Mouse (Mus musculus): ENCODE measurements at regions not wholly inside any gene's neighbourhood (a gene's known extent, or its start where the extent isn't known, plus 50 kb on each side); places are given as distances from the start of the nearest gene placed in this dataset.

- no peak for DNase-seq (ENCODE audit: low read depth, low spot score)
Measured at GRCm38 (mm10) chr1:127085988-127086387, 118.8 kb upstream of the Mgat5 start.

GRCm38 (mm10) chr1:127083761-127084308 lies 121.0 kb upstream of the Mgat5 start:
- Histone ChIP-seq H3K9me3 (ENCODE audit: control insufficient read depth, insufficient read depth, low read depth, low read length) (no peaks in the 10 kb centered on the region), H3K36me3 (ENCODE audit: control insufficient read depth, insufficient read depth, low read length, poor library complexity, severe bottlenecking) (no peaks in the 10 kb centered on the region), H3K4me3 (ENCODE audit: insufficient read depth in 1 of 2, low read depth in 1 of 2, low read length in 2 of 2, poor library complexity in 1 of 2, severe bottlenecking in 1 of 2) (no peak overlapping the region), H3K9ac (ENCODE audit: insufficient read depth, low read depth, low read length, poor library complexity, severe bottlenecking) (no peak overlapping the region), H3K27ac (ENCODE audit: insufficient read depth, low read depth, low read length, poor library complexity, severe bottlenecking) (no peak overlapping the region), H3K4me1 (ENCODE audit: control insufficient read depth in 2 of 2, insufficient read depth in 2 of 2, low read length in 2 of 2, poor library complexity in 1 of 2) (no peaks in the 10 kb centered on the region)
- TF ChIP-seq MAFK (IDR thresholded peaks at IDR 0.05; ENCODE audit: insufficient read depth, low read depth, low read length) (no peak), ZC3H11A (IDR thresholded peaks at IDR 0.05; ENCODE audit: borderline replicate concordance, low read depth, low read length) (no peak), ZNF384 (IDR thresholded peaks at IDR 0.05; ENCODE audit: low read depth, low read length) (no peak), HCFC1 (IDR thresholded peaks at IDR 0.05; ENCODE audit: borderline replicate concordance, insufficient read depth, low read length) (no peak), CHD2 (IDR thresholded peaks at IDR 0.05; ENCODE audit: low read depth, low read length) (no peak)
- DNase-seq (ENCODE audit: low read depth, low spot score), result no peak
- in situ Hi-C loops (cut with MboI; ENCODE audit: low sequenced_read_pairs in 2 of 2, unreplicated experiment in 2 of 2), result no loop called here

More at GRCm38 (mm10) chr1:127085988-127086387, 118.8 kb upstream of the Mgat5 start:
- H3K9me3 ChIP-seq (ENCODE audit: control insufficient read depth, insufficient read depth, low read depth, low read length), result no peaks in the 10 kb centered on the region
- in situ Hi-C loops (cut with MboI; ENCODE audit: low sequenced_read_pairs in 2 of 2, unreplicated experiment in 2 of 2), result no loop called here
- no peak overlapping the region for H3K4me3 ChIP-seq (ENCODE audit: insufficient read depth in 1 of 2, low read depth in 1 of 2, low read length in 2 of 2, poor library complexity in 1 of 2, severe bottlenecking in 1 of 2)
- no peak for TF ChIP-seq ZNF384 (IDR thresholded peaks at IDR 0.05; ENCODE audit: low read depth, low read length)
- no peak for TF ChIP-seq ZC3H11A (IDR thresholded peaks at IDR 0.05; ENCODE audit: borderline replicate concordance, low read depth, low read length)
- no peak for TF ChIP-seq MAFK (IDR thresholded peaks at IDR 0.05; ENCODE audit: insufficient read depth, low read depth, low read length)
- TF ChIP-seq HCFC1 (IDR thresholded peaks at IDR 0.05; ENCODE audit: borderline replicate concordance, insufficient read depth, low read length), result no peak
- no peak for TF ChIP-seq CHD2 (IDR thresholded peaks at IDR 0.05; ENCODE audit: low read depth, low read length)
- H3K27ac ChIP-seq (ENCODE audit: insufficient read depth, low read depth, low read length, poor library complexity, severe bottlenecking), result no peak overlapping the region
- no peaks in the 10 kb centered on the region for H3K4me1 ChIP-seq (ENCODE audit: control insufficient read depth in 2 of 2, insufficient read depth in 2 of 2, low read length in 2 of 2, poor library complexity in 1 of 2)
- H3K9ac ChIP-seq (ENCODE audit: insufficient read depth, low read depth, low read length, poor library complexity, severe bottlenecking), result no peak overlapping the region
- H3K36me3 ChIP-seq (ENCODE audit: control insufficient read depth, insufficient read depth, low read length, poor library complexity, severe bottlenecking), result no peaks in the 10 kb centered on the region

GRCm38 (mm10) chr1:127079012-127079411 lies 125.8 kb upstream of the Mgat5 start:
- Histone ChIP-seq H3K4me3 (ENCODE audit: insufficient read depth in 1 of 2, low read depth in 1 of 2, low read length in 2 of 2, poor library complexity in 1 of 2, severe bottlenecking in 1 of 2) (no peak overlapping the region), H3K4me1 (ENCODE audit: control insufficient read depth in 2 of 2, insufficient read depth in 2 of 2, low read length in 2 of 2, poor library complexity in 1 of 2) (no peaks in the 10 kb centered on the region), H3K9me3 (ENCODE audit: control insufficient read depth, insufficient read depth, low read depth, low read length) (no peaks in the 10 kb centered on the region), H3K36me3 (ENCODE audit: control insufficient read depth, insufficient read depth, low read length, poor library complexity, severe bottlenecking) (no peaks in the 10 kb centered on the region), H3K9ac (ENCODE audit: insufficient read depth, low read depth, low read length, poor library complexity, severe bottlenecking) (no peak overlapping the region), H3K27ac (ENCODE audit: insufficient read depth, low read depth, low read length, poor library complexity, severe bottlenecking) (no peak overlapping the region)
- in situ Hi-C loops (cut with MboI; ENCODE audit: low sequenced_read_pairs in 2 of 2, unreplicated experiment in 2 of 2), result no loop called here
- no peak for TF ChIP-seq MAFK (IDR thresholded peaks at IDR 0.05; ENCODE audit: insufficient read depth, low read depth, low read length)
- no peak for TF ChIP-seq HCFC1 (IDR thresholded peaks at IDR 0.05; ENCODE audit: borderline replicate concordance, insufficient read depth, low read length)
- no peak for TF ChIP-seq ZNF384 (IDR thresholded peaks at IDR 0.05; ENCODE audit: low read depth, low read length)
- no peak for TF ChIP-seq ZC3H11A (IDR thresholded peaks at IDR 0.05; ENCODE audit: borderline replicate concordance, low read depth, low read length)
- TF ChIP-seq CHD2 (IDR thresholded peaks at IDR 0.05; ENCODE audit: low read depth, low read length), result no peak
- DNase-seq (ENCODE audit: low read depth, low spot score), result no peak

- Histone ChIP-seq H3K36me3 (ENCODE audit: control insufficient read depth, insufficient read depth, low read length, poor library complexity, severe bottlenecking) (no peaks in the 10 kb centered on the region), H3K9ac (ENCODE audit: insufficient read depth, low read depth, low read length, poor library complexity, severe bottlenecking) (no peak overlapping the region), H3K4me3 (ENCODE audit: insufficient read depth in 1 of 2, low read depth in 1 of 2, low read length in 2 of 2, poor library complexity in 1 of 2, severe bottlenecking in 1 of 2) (no peak overlapping the region), H3K27ac (ENCODE audit: insufficient read depth, low read depth, low read length, poor library complexity, severe bottlenecking) (no peak overlapping the region), H3K9me3 (ENCODE audit: control insufficient read depth, insufficient read depth, low read depth, low read length) (no peaks in the 10 kb centered on the region), H3K4me1 (ENCODE audit: control insufficient read depth in 2 of 2, insufficient read depth in 2 of 2, low read length in 2 of 2, poor library complexity in 1 of 2) (no peaks in the 10 kb centered on the region)
- no peak for TF ChIP-seq ZC3H11A (IDR thresholded peaks at IDR 0.05; ENCODE audit: borderline replicate concordance, low read depth, low read length)
- TF ChIP-seq ZNF384 (IDR thresholded peaks at IDR 0.05; ENCODE audit: low read depth, low read length), result no peak
- TF ChIP-seq HCFC1 (IDR thresholded peaks at IDR 0.05; ENCODE audit: borderline replicate concordance, insufficient read depth, low read length), result no peak
- no peak for TF ChIP-seq CHD2 (IDR thresholded peaks at IDR 0.05; ENCODE audit: low read depth, low read length)
- no peak for TF ChIP-seq MAFK (IDR thresholded peaks at IDR 0.05; ENCODE audit: insufficient read depth, low read depth, low read length)
- DNase-seq (ENCODE audit: low read depth, low spot score), result no peak
- in situ Hi-C loops (cut with MboI; ENCODE audit: low sequenced_read_pairs in 2 of 2, unreplicated experiment in 2 of 2), result no loop called here
Measured at GRCm38 (mm10) chr1:127062430-127062829, 142.4 kb upstream of the Mgat5 start.

Data from ES-E14 (cell line).